ENCODE assay signal across 23 mouse cellular contexts in genomic region chr17:60804715-60805449, GRCm38 (mm10).
DNase-seq lines count a peak whose midpoint lies in the region; ATAC-seq and TF ChIP-seq lines count a peak whose summit lies in the region.
"Had no signal": no experiment of that assay in that cellular context is flagged by ENCODE, and none has a peak within 500 bp of the region (broad histone marks: within the 10 kb centered on the region; RNA-seq: fewer than 3 reads in every experiment).

No protein-coding gene starts in this region.

- WGBS in embryonic facial prominence, embryonic 14.5 days = 63% methylated on average over 8 of the region's 8 CpGs
- 66% methylated on average over 8 of the region's 8 CpGs for WGBS in embryonic facial prominence, embryonic 10.5 days
- 55% methylated on average over 8 of the region's 8 CpGs for WGBS in midbrain, embryonic 14.5 days
- 51% methylated on average over 8 of the region's 8 CpGs for WGBS in midbrain, embryonic 13.5 days
- 14% methylated on average over 8 of the region's 8 CpGs for WGBS in forebrain, postnatal 0 days

- no peaks in the 10 kb centered on the region for H3K36me3 ChIP-seq in embryonic facial prominence, embryonic 14.5 days (ENCODE audit: control insufficient read depth, insufficient read depth, low read length)
- no peaks in the 10 kb centered on the region for H3K36me3 ChIP-seq in embryonic facial prominence, embryonic 10.5 days (replicated peaks)
- H3K36me3 ChIP-seq in midbrain, embryonic 14.5 days (ENCODE audit: control insufficient read depth, insufficient read depth, low read length) = no peaks in the 10 kb centered on the region
- no peaks in the 10 kb centered on the region for H3K36me3 ChIP-seq in midbrain, embryonic 13.5 days
- no peaks in the 10 kb centered on the region for H3K36me3 ChIP-seq in forebrain, postnatal 0 days (ENCODE audit: insufficient read depth)
- H3K36me3 ChIP-seq: embryonic facial prominence, embryonic 12.5 days; G1E; heart, embryonic 15.5 days; hindbrain, embryonic 13.5 days had no signal

- TF ChIP-seq CTCF in forebrain, postnatal 0 days (IDR thresholded peaks at IDR 0.05; ENCODE audit: low read depth) = no peak

- H3K27ac ChIP-seq in embryonic facial prominence, embryonic 14.5 days (replicated peaks; ENCODE audit: low read depth, low read length) = no peak overlapping the region
- H3K27ac ChIP-seq in embryonic facial prominence, embryonic 10.5 days (replicated peaks) = no peak overlapping the region
- no peak overlapping the region for H3K27ac ChIP-seq in midbrain, embryonic 14.5 days (replicated peaks; ENCODE audit: low read depth, low read length)
- no peak overlapping the region for H3K27ac ChIP-seq in midbrain, embryonic 13.5 days
- no peak overlapping the region for H3K27ac ChIP-seq in forebrain, postnatal 0 days (ENCODE audit: low read depth, low read length)
- H3K27ac ChIP-seq: embryonic facial prominence, embryonic 12.5 days; heart, embryonic 15.5 days; hindbrain, embryonic 13.5 days had no signal

- H3K4me3 ChIP-seq in embryonic facial prominence, embryonic 14.5 days (ENCODE audit: low read depth, low read length) = no peak overlapping the region
- H3K4me3 ChIP-seq in embryonic facial prominence, embryonic 10.5 days = no peak overlapping the region
- no peak overlapping the region for H3K4me3 ChIP-seq in midbrain, embryonic 14.5 days (replicated peaks; ENCODE audit: low read depth, low read length)
- no peak overlapping the region for H3K4me3 ChIP-seq in midbrain, embryonic 13.5 days (replicated peaks)
- H3K4me3 ChIP-seq in forebrain, postnatal 0 days (ENCODE audit: low read depth, low read length) = no peak overlapping the region
- H3K4me3 ChIP-seq: embryonic facial prominence, embryonic 12.5 days; heart, embryonic 15.5 days; hindbrain, embryonic 13.5 days had no signal

- no peak overlapping the region for H3K4me2 ChIP-seq in embryonic facial prominence, embryonic 14.5 days (ENCODE audit: low read depth, low read length)
- no peak overlapping the region for H3K4me2 ChIP-seq in midbrain, embryonic 14.5 days (ENCODE audit: low read length)
- no peak overlapping the region for H3K4me2 ChIP-seq in midbrain, embryonic 13.5 days (replicated peaks)
- H3K4me2 ChIP-seq in forebrain, postnatal 0 days (ENCODE audit: low read depth) = no peak overlapping the region
- H3K4me2 ChIP-seq: embryonic facial prominence, embryonic 12.5 days; heart, embryonic 11.5 days; heart, embryonic 15.5 days; hindbrain, embryonic 13.5 days had no signal

- H3K9ac ChIP-seq in embryonic facial prominence, embryonic 14.5 days (ENCODE audit: low read depth, low read length) = no peak overlapping the region
- H3K9ac ChIP-seq in midbrain, embryonic 14.5 days (replicated peaks; ENCODE audit: low read length) = no peak overlapping the region
- H3K9ac ChIP-seq in midbrain, embryonic 13.5 days (replicated peaks) = no peak overlapping the region
- H3K9ac ChIP-seq in forebrain, postnatal 0 days = no peak overlapping the region
- H3K9ac ChIP-seq: embryonic facial prominence, embryonic 12.5 days; heart, embryonic 15.5 days; hindbrain, embryonic 13.5 days had no signal

- ATAC-seq in embryonic facial prominence, embryonic 14.5 days (ENCODE audit: low read depth) = no peak
- no peak for ATAC-seq in midbrain, embryonic 14.5 days (ENCODE audit: low FRiP score, low TSS enrichment)
- ATAC-seq in midbrain, embryonic 13.5 days = no peak
- peak; percentile 54; the same call in 1 of the 2 replicates for ATAC-seq in forebrain, postnatal 0 days
- ATAC-seq: CD4-positive, CD25-positive, alpha-beta regulatory T cell, adult 4 months; intestine, embryonic 16.5 days had no signal

- DNase-seq in embryonic facial prominence, embryonic 14.5 days (ENCODE audit: low spot score) = peak; percentile 2
- no peak for DNase-seq in embryonic facial prominence, embryonic 10.5 days (ENCODE audit: low spot score)
- DNase-seq in midbrain, embryonic 14.5 days = peak; percentile 14
- peak; percentile 9 for DNase-seq in forebrain, postnatal 0 days
- DNase-seq in yolk sac, embryonic 10.5 days (ENCODE audit: low spot score) = no peak
- DNase-seq in layer of hippocampus, adult 18-20 months (ENCODE audit: low spot score in 2 of 2) = no peak
- DNase-seq: adrenal gland, postnatal 25 days; B cell, adult 2 months; cerebellum, adult 11 months; cerebellum, adult 8-10 months; cerebellum, postnatal 14 days; embryo, embryonic 11 days; gastrocnemius, postnatal 10 days; heart, adult 18-20 months; heart, postnatal 14 days had no signal

- no peaks in the 10 kb centered on the region for H3K9me3 ChIP-seq in embryonic facial prominence, embryonic 14.5 days (ENCODE audit: control insufficient read depth, low read length)
- H3K9me3 ChIP-seq in embryonic facial prominence, embryonic 10.5 days = no peaks in the 10 kb centered on the region
- H3K9me3 ChIP-seq in midbrain, embryonic 14.5 days (ENCODE audit: control insufficient read depth, low read length) = no peaks in the 10 kb centered on the region
- H3K9me3 ChIP-seq in midbrain, embryonic 13.5 days = 0 out of 2 replicates have a peak, but pooled peaks cover 5% of the 10 kb centered on the region
- H3K9me3 ChIP-seq in forebrain, postnatal 0 days (ENCODE audit: low read length) = no peaks in the 10 kb centered on the region
- H3K9me3 ChIP-seq: embryonic facial prominence, embryonic 12.5 days; heart, embryonic 15.5 days; hindbrain, embryonic 13.5 days had no signal

- H3K4me1 ChIP-seq in embryonic facial prominence, embryonic 14.5 days (ENCODE audit: control insufficient read depth, insufficient read depth, low read length) = no peaks in the 10 kb centered on the region
- no peaks in the 10 kb centered on the region for H3K4me1 ChIP-seq in embryonic facial prominence, embryonic 10.5 days
- H3K4me1 ChIP-seq in midbrain, embryonic 14.5 days (ENCODE audit: control insufficient read depth, insufficient read depth, low read length) = no peaks in the 10 kb centered on the region
- H3K4me1 ChIP-seq in midbrain, embryonic 13.5 days (replicated peaks) = no peaks in the 10 kb centered on the region
- no peaks in the 10 kb centered on the region for H3K4me1 ChIP-seq in forebrain, postnatal 0 days (ENCODE audit: insufficient read depth)
- H3K4me1 ChIP-seq: embryonic facial prominence, embryonic 12.5 days; heart, embryonic 15.5 days; hindbrain, embryonic 13.5 days had no signal

- H3K27me3 ChIP-seq in embryonic facial prominence, embryonic 14.5 days (replicated peaks; ENCODE audit: control insufficient read depth, insufficient read depth, low read length) = no peaks in the 10 kb centered on the region
- H3K27me3 ChIP-seq in embryonic facial prominence, embryonic 10.5 days (replicated peaks; ENCODE audit: low read depth, poor library complexity, severe bottlenecking) = no peaks in the 10 kb centered on the region
- H3K27me3 ChIP-seq in midbrain, embryonic 14.5 days (ENCODE audit: control insufficient read depth, insufficient read depth, low read length) = no peaks in the 10 kb centered on the region
- H3K27me3 ChIP-seq in midbrain, embryonic 13.5 days = no peaks in the 10 kb centered on the region
- no peaks in the 10 kb centered on the region for H3K27me3 ChIP-seq in forebrain, postnatal 0 days (ENCODE audit: insufficient read depth, low read length)
- H3K27me3 ChIP-seq: embryonic facial prominence, embryonic 12.5 days; heart, embryonic 15.5 days; hindbrain, embryonic 13.5 days had no signal

Comparison
In these comparisons a context has a peak if more than half of its experiments do, and no peak if none do; other contexts are left out.
1. DNase-seq: peak in embryonic facial prominence, embryonic 14.5 days (single experiment), midbrain, embryonic 14.5 days (single experiment) and forebrain, postnatal 0 days (single experiment); none in embryonic facial prominence, embryonic 10.5 days (single experiment), yolk sac, embryonic 10.5 days (single experiment) and layer of hippocampus, adult 18-20 months (0 of 2).